Mouse (Mus musculus) hindlimb bud, embryonic 11.5 days (tissue): ENCODE measurements around the gene Baiap2l2.
"Not testable (repeated sequence)": the region's sequence is repeated elsewhere in the genome, so short reads cannot be mapped to it uniquely, and the experiment has no call there.

Source experiments
- DNase-seq: peaks from one replicate; pipeline ENCODE4 v3.0.0-alpha.2; 2012; ENCODE audit warnings: low read depth, low spot score; ENCODE audit errors: extremely low spot score

The Baiap2l2 gene

DNA sequence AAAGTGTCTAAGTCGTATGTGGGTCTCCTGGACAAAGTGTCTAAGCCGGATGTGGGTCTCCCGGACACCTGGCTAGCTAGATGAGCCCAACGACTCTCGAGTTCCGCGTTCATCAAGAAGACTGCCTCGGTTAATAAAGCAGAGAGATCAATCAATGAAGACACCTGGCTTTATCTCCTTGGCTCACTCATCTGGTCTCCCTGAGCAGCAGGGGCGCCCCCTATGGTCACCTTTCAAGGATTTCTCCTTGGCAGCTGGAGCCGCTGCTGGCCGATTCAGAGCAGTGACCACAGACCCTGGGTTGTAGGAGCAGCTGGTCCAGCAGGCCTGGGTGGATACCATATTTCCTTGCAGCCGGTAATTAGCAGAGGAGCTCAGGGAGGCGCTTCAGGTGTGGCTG lies 23.0 kb downstream of the Baiap2l2 start:
- no peak for DNase-seq

DNA sequence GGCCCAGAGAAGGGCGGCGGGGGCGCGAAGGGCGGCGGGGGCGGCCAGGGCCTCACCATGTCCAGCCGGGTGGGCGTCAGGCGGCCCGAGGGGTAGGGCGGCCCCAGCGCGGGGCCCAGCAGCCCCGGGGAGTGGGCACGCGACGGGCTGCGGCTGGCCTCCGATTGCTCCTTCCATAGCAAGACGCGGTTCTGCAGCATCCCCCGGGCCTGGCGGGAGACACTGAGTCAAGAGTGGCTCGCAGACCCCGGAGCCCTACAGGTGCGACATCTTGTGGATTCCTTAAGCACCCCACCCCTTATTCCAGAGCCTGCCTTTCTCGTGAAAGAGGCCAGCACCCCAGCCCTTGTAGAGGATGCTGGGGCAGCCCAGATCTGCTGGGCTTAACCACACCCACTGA lies 23.6 kb downstream of the Baiap2l2 start:
- no peak for DNase-seq

DNA sequence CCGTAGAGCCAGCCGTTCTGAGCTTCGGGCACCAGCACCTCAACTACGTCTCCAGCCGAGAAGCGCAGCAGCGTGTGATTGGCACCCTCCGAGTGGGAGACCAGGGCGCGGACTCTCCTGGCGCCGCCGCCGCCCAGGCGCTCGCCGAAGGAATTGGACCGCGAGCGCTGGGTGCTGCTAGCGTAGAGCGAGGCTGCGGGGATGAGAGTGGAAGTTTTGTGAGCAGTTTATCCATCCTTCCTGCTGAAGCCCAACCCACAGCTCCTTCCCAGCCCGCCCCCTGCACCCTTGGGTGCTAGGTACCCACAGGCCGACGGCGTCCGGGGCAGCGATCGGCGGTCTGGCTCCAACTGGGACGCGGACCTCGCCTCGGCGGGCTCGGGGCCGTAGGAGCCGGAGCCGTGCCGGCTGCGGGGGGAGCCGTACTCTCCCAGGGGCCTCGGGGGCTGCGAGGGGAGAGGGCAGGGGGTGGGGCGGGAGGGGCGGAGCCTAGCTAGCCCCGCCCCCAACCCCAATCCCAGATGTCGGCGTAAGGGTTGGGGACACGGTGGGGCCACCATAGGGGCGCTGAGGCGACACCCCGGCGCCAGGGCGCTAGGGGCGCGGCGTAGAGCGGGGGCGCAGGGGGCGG lies 24.1 kb downstream of the Baiap2l2 start:
- DNase-seq: no peak

DNA sequence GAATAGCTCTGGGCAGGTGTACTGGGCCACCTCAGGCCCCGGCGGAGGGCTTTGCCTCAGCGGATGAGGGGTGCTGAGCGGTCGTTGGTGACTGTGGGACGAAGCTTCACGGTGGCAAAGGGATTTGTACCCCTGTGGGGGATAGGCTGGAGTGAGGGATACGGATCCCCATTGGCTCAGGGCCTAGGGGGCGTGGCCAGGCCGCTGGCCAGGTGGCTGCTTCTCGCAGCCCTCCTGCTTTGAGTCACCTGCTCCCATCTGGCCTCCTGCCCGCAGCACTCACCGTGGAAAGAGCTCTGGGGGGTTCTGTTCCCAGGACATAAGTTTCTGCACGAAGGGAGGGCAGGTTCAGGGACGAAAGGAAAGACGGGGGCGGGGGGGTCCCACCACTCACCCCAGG lies 26.8 kb downstream of the Baiap2l2 start:
- DNase-seq: no peak

DNA sequence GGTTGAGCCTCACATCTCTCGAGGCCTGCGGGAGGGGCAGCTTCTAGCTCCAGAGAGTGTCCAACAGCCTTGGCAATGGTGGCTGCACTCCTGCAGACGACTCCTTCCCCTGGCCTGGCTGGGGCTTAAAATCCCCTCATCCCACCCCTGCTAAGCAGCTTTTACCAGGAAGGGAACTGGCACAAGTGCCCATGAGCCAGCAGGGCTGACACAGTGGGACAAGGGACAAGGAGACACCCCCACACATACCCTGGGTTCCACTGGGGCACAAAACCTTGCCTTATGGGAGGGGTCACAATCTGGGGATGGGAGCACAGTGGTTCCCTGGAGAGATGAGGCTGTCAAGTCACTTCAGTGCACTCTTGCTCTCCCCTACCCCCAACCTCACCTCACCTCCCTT lies 30.7 kb downstream of the Baiap2l2 start, which contains the start of gene Slc16a8:
Gene Slc16a8, minus strand, starts transcription at position 101 of the 400 bp plus-strand sequence.
- DNase-seq: no peak

DNA sequence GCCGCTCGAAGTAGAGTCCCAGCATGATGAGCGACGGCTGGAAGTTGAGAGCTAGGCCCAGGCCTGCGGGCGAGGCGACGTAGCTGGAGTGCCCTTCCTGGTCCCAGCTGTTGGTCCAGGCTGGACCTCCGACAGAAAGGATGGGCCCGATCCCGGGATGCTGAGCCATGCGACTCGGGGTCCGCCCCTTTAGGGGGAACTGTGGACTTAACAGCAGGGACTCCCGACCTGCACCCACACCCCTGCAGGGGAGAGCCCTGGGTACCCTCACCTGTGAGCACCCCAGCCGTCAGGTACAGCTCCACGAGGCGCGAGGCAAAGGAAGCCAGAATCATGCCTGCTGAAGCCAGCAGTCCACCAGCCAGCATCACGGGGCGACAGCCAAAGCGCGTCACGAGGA lies 32.8 kb downstream of the Baiap2l2 start:
- DNase-seq: no peak

DNA sequence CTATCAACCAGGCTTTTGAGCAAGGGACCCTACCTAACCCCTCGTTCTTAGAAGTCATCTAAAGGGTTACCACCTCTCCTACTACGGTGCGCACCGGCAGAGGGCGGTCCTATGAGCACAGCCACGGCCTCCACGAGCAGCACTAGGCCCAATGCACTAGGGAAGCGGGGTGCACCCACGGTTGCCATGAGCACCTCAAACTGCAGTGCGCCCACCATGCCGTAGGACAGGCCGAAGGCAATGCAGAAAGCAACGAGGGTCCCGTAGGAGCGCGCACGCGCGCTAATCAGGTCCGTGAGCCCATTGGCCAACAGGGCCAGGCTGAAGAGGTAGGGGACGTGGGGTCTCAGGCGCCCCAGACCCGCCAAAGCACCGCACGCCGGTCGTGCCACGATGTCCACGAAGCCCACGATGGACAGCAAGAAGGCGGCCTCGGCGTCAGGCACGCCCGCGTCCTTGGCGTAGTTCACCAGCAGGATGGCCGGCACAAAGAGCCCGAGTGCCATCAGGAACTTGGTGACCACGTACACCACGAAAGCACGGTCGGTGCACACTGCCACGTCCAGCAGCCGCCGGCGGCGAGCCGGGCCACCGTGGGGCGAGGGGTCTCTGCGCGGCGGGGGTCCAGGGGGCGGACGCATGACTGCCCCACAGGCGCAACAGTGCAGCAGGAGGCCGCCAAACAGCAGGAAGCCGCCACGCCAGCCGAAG lies 33.4 kb downstream of the Baiap2l2 start:
- no peak for DNase-seq

DNA sequence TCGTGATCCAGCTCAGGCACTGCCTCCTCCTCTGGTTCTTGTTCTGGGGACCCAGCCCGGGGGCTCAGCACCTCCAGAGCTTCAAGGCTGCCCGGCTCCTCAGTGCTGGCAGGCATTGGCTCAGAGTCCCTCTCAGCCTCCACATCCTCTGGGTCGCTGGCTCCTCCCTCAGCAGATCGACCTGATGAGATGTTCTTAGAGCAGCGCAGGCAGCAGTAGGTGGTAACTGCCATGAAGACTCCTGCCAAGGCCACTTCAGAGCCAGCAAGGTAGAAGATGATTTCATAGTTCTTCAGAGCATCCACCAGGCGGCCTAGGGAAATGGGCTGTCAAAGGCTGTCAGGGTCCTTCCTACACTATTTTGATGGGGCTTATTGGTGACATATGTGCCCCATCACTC lies 34.2 kb downstream of the Baiap2l2 start:
- no peak for DNase-seq

DNA sequence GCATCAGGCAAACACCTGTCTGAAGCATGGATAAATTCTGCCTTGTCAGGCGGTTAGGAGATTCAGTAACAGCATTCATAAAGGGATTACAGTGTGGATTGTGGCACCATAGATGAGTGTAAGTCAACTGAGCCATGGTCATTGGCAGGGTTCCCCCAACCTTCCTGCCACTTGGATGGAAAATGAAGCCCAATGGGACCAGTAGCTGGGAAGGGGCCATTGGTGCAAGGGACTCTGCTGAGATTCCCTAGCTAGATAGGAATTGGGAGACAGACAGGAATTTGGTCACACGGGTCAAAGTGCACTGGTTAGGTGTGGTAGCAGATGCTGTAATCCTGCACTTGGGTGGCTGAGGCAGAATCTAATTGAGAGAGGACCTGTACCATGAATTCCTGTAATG lies 35.1 kb downstream of the Baiap2l2 start:
- no peak for DNase-seq

DNA sequence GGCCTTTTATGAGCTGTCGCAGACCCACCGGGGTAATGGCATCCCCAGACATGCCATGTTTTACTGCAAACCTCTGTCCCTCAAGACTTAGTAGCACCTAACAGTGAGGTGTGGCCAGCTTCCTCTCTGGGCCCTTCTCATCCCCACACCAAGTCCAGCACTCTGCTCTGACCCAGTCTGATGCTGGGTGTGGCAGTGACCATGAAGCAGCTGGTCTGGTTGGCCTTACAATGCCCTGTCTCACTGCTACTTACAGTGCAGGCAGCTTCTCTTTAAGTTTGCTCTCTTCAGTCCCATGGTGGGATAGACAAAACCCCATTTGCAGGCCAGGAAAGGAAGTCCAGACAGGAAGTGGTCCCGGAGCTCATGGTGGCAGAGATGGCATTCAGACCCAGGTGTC lies 40.0 kb downstream of the Baiap2l2 start:
- no peak for DNase-seq

DNA sequence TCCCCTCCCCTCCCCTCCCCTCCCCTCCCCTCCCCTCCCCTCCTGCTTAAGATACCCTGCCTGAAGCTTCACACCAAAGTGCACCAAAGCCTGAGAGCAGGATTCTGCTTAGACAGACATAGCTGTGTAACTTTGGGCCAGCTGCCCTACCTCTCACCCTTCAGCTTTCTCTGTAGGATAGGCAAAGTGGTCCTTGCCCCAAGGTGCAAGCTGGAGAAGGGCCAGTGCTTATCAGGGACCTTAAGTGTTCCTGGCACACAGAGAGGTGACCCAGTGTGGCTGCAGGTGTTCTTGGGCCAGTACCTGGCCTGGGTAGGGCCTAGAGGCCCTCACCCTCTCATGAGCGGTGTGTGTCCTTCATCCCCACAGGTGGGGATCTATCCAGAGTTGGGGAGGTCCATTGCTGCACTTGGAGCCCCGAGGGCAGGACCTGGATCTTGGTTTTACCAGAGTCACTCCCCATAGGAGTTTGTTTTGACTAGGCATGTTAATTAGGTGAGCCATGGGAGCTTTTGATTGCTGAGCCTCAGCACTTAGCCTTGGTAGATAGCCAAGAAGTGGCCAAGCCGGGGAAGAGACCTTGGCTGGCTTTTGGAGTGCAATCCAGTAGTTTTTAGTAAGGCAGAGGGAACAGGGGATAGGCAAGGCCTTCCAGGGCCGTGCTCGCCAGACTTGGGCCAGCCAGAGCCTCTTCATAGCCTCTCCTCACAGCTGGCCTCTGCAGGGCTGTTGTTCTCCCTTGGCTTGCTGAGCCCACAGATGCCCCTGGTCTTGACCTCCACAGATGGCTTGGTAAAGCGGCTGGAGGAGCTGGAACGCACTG lies 41.1 kb downstream of the Baiap2l2 start:
- DNase-seq: no peak

DNA sequence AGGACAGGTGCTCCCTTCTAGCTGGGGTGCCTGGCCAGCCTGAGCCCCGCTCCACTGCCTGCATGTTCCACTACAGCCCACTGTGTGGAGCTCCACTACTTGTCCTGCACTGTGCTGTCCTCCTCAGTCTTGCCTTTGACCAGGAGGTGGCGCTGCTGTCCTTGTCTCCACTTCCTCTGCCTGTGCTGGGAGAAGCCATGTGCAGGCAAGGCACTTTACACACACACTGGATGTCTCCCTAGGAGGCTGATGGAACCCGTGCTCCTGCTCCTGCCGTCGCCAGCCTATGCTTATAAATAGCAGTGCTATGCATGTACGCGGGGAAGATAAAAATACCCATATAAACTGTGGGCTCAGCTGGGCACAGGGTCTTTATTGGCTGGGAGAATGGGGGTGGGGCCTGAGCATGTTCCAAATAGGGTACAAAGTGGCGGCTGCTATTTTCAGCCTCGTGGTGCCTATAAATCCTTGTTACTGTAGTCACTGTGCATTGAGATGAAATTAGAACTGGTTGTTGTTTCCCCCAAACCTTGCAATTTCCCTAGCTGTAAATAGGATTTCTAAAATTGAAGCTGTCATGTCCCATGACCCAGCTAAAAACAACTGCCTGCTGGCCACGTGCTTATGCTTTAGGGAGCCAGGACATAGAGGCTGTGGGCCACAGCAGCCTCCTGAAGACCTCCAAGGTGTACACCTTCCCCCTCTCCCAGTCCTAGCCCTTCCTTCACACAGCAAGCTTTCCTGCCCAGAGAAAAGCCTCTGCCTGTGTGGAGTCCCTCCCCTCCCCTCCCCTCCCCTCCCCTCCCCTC lies 41.9 kb downstream of the Baiap2l2 start:
- peak; percentile 89 for DNase-seq

DNA sequence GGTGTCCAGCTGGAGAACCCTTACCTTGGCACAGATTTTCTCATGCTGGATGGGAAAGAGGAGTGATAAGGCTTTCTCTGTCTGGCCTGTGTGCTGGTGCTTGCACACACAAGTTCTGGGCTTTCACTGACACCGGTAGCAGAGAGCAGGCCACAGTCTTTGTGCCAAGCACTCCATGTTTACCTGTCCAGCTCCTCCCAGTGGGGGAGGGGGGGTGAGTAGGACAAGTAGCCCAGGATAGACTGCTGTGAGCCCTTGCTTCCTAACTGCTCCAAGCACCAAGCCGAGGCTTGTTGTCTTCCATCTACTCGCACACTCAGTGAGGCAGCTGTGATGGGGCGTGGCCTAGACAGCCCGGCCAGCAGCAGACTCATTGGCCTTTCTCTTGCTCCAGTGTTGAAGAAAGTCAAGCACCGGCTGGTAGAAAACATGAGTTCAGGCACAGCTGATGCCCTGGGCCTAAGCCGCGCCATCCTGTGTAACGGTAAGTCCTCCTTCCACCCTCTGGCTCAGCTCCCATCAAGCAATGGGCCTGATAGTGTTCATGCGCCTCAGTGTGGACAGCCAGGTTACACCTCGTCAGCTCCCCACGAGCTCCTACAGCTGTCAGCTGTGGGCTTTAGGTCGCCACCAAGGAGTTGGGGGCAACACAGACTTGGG lies 42.6 kb downstream of the Baiap2l2 start:
- DNase-seq: no peak

DNA sequence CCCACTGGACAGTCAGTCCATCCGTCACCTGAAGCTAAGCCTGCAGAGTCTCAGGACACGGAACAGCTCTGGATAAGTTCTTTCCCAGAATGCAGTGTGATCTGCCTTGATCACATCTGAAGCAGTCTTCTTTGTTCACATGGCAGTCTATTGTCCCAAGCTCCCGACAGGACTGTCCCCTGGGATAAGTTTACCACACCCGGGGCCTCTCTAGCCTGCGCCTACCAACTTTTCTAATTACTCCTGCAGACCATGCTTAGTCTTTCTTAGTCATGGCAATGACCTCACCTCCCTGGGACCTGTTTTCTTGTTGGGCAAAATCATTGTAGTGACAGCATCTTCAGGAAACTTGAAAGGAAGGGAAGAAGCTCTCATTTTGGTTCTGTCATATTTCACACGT lies 47.3 kb downstream of the Baiap2l2 start:
- DNase-seq: no peak

DNA sequence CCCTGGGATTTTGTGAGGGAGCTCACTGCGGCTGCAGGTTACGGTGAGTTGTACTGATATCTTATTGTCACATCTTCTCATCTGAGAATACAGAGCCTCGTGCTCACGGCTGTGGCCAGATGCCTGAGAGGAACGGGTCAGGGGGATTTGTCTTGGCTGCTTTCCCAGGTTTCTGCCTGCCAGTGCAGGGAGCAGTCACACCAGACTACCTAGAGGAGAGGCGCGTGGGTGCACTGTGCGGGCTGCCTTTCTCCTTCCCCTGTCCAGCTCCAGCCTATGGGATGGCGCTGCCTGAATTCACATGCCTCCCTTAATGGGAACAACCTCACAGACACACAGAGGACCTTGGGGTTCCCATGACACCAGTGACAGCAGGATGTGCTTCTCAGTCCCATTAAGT lies 50.1 kb downstream of the Baiap2l2 start:
- DNase-seq: no peak

DNA sequence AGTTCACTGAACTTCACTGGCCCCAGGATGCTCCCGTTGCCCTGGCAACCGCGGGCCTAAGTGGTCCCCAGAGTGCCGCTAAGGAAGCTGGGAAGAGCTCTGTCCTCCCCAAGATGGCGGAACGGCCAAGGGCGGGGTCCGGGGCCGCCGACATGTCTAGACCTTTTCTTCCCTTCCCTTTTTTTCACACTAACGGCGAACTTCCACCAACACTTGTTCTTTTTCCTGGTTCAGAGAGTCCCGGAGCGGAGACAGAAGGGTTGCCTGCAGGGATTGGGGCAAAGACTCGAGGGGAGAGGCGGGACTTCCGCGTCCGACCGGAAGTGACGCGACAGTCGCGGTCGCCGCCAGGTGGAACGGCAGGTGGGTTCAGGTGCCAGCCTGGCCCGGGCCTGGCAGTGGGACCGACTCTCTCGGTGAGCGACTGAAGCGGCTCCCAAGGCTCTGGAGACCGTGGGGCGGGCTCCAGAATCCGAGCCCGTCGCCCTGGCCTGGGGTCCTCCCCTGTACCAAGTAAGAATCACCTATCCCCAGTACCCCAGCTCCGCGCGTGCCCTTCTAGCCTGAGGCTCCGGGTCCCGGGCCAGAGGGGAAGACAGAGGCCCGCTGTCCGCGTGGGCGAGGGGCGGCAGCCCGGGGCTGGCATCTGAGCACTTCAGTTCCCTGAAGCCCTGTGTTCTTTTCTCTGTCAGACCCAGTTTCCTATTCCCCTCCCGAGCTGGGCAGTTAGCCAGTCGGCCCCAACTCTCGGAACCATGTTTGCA lies 56.1 kb downstream of the Baiap2l2 start, which contains the start of the genes Pick1 and Gm49486:
Gene Pick1, plus strand, starts transcription at position 116 of the 764 bp plus-strand sequence.
Gene Gm49486, plus strand, starts transcription at position 334 of the 764 bp plus-strand sequence.
- peak; percentile 68 for DNase-seq

DNA sequence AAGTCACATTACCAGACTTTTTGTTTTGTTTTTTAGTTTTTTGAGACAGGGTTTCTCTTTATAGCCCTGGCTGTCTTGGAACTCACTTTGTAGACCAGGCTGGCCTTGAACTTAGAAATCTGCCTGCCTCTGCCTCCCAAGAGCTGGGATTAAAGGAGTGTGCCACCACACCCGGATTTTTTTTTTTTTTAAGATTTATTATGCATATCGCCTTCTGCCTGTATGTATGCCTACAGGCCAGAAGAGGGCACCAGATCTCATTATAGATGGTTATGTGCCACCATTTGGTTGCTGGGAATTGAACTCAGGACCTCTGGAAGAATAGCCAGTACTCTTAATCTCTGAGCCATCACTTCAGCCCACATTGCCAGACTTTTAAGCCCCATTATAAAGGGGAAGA lies 59.6 kb downstream of the Baiap2l2 start:
- DNase-seq: not testable (repeated sequence)

DNA sequence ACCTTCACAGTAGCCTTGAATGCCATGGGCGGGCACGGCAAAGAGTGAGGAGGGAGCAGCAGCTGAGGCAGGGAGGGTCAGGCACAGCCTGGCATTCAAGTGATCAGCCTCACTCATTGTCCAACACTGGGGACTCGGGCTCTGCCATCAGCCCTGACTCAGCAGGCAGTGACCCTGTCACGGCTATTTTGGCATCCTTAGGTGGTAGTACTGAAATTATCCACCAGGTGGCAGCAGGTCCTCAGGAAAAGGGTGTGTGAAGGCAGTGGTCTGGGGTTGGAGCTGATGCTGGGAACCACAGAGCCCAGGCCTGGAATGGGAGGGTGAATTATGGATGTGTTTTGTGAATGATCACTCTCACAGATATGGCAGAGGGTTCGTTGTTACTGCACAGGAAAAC lies 60.7 kb downstream of the Baiap2l2 start:
- DNase-seq: peak; percentile 89

DNA sequence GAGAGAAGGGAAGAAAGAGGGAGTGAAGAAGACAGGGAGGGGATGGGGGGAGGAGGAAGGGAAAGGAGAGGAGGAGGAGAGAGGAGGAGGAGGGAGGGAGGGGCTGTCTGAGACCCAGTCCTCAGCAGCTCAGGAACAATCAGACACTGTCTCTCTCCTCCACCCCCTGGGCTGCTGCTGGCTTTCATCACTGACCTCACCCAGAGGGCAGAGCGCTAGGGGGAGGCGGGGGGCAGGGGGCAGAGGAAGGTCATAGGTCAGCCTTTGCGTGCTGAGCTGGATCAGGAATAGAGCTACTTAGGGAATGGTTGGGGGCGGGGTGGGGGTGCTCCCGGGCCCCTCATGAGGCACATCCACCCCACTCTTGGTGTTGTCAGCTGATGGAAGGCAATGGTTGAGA lies 61.7 kb downstream of the Baiap2l2 start:
- DNase-seq: no peak

DNA sequence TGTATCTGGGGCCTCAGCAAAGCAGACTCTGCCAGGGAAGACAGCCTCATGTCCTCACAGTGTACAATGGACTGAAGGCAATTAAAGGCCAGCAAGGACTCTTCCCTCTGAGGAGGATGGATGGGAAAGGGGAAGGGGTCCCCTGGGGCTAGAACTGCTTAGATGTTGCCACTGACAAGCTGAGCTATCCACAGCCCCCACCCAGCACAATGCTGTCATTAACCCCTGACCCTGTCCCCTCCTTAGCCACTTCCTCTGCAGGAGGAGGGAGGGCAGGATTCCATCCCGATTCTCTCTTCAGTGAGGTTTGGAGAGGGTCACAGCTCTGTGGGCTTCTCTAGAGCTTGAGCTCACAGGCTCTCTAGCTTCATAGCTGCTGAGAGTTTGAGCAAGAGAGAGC lies 65.8 kb downstream of the Baiap2l2 start:
- DNase-seq: no peak
